Mouse (Mus musculus): ENCODE measurements around the gene Lfng.

Lfng gene

GRCm38 (mm10) chr5:140589082-140589774 is 17.9 kb upstream of the Lfng start:
- no peak for DNase-seq (ENCODE audit: low read depth, low spot score)

GRCm38 (mm10) chr5:140594846-140595245 is 12.3 kb upstream of the Lfng start:
- DNase-seq (ENCODE audit: low read depth, low spot score), result no peak

DNA sequence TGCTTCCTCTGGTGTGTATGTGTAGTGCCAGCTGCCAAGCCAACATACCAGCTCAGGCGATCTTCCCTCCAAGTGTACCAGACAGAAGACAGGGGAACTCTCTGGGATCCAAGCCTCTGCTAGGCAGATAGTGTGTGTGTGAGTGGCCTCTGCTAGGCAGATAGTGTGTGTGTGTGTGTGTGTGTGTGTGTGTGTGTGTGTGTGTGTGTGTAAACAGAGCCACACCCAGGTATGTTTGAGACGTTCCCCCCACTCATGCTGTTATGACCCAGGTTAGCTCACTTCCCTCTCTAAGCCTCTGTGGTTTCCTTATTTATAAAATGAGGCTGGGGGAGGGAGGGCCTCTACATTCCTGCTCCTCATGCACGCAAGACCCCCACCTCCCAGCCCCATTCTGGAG is 10.7 kb upstream of the Lfng start:
- DNase-seq (ENCODE audit: low read depth, low spot score), result no peak

GRCm38 (mm10) chr5:140596927-140597588 is 10.1 kb upstream of the Lfng start:
- no peak for DNase-seq (ENCODE audit: low read depth, low spot score)

GRCm38 (mm10) chr5:140597787-140598186 is 9.3 kb upstream of the Lfng start:
- DNase-seq (ENCODE audit: low read depth, low spot score), result no peak

GRCm38 (mm10) chr5:140599939-140600338 is 7.2 kb upstream of the Lfng start:
- no peak for DNase-seq (ENCODE audit: low read depth, low spot score)

DNA sequence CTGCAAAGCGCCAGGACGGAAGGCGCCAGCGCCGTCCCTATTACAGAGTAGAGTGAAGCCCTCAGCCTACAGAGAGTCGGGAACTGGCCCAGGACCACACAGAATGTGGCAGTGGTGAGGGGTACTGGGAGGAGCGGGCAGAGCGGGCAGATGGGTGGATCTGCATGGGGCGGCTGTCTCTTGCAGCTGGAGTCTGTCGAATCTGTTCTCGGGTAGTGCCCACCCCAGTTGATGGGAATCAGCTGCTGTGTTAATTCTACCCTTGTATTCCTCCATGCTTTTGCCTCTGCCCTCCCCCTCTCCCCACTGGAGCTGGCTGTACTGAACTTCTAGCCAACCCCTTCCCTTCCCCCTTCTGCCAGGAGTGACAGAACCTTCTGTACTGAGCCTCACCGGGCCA is 5.4 kb upstream of the Lfng start:
- no peak for DNase-seq (ENCODE audit: low read depth, low spot score)

DNA sequence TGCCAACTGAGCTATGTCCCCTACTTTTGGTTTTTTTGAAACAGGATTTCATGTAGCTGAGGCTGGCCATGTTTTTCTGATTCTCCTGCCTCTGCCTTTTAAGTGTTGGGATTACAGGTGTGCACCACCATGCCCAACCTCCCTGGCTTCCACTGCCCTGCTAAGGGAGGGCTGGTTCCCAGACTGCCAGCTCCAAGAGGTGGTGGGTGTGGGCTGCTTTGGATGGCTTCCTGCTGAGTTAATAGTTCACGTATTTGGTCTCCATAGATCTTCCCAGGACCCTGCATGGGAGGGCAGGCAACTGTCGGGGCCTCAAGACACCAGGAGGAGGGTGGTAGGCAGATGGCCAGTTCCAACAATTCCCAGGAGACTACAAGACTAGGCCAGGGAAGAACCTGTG is 4.6 kb upstream of the Lfng start:
- DNase-seq (ENCODE audit: low read depth, low spot score), result no peak

DNA sequence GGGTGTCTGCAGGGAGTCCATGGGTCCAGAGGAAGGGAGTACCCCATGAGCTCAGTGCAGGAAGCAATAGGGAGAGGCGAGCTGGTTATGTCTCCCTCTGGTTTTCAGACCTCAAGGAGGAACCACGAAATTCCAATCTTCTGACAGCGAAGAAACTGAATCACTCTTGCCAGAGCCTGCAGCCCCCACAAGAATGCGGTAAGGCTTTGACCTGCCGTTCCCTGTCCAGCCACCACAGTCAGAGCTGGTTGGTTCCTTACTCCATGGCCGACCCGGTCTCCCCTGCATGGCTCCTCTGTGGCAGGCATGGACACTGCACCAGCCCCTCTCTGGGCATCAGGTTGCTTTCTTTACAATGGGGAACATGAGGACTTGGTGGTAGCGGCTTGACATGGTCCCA is 2.7 kb upstream of the Lfng start:
- DNase-seq (ENCODE audit: low read depth, low spot score), result no peak

DNA sequence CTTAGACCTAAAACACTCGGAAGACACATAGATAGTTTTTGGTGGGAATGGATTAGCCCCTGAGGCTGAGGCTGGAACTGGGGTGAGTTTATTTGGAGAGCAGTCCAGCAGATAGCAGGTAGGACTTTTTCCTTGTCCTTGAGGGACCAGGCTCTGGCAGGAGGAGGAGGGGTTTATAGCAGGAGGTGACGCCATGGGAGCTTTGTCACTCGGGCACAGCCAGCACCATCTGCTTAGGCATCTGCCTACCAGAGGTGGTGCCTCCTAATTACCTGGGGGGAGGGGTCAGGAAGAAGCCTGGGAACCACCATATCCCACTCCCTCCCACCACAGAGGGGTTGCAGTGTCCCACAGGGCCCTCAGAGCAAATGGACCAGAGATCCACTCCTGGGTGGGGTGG is 1.9 kb upstream of the Lfng start:
- no peak for DNase-seq (ENCODE audit: low read depth, low spot score)

DNA sequence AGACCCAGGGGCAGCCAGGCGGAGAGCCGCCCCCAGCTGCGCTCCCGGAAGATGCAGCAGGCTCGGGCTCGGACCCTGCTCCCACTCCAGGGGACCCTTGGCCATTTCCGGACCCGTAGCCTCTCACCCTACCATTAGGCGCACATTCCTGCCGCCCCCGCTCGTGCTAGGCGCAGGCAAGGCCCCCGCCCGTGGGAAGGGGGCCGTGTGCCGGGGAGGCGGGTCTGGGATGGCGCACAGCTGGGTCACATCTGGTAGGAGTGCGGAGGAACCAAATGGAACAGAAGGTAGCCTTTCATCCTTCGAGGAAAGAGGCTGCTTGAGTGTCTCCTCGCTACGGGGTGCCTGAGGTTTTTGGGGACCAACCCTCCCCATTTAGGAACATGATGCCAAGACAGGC is 734 bp upstream of the Lfng start:
- DNase-seq (ENCODE audit: low read depth, low spot score), result no peak

GRCm38 (mm10) chr5:140607836-140608633 is 915 bp downstream of the Lfng start:
- DNase-seq (ENCODE audit: low read depth, low spot score), result no peak

DNA sequence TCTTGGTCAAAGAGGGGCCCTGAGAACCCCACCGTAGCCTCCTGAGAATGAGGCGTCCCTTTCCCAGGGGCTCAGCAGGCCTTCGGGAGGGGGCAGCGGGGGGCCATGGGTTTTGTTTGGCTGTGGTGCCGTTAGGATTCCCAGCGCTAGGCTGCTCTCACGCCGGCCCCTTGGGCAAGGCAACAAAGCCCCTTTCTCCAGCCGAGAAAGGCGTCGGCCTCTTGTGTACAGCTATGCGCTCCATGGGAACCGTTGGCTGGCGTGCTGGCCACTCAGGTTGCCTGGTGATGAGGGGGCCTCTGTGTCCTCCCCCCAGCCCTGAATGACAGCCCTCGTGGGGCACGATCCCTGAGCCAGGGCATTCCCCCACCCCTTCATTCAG is 1.5 kb downstream of the Lfng start:
- DNase-seq (ENCODE audit: low read depth, low spot score), result no peak

- DNase-seq (ENCODE audit: low read depth, low spot score), result no peak
Observed at GRCm38 (mm10) chr5:140609511-140610272, 2.6 kb downstream of the Lfng start.

DNA sequence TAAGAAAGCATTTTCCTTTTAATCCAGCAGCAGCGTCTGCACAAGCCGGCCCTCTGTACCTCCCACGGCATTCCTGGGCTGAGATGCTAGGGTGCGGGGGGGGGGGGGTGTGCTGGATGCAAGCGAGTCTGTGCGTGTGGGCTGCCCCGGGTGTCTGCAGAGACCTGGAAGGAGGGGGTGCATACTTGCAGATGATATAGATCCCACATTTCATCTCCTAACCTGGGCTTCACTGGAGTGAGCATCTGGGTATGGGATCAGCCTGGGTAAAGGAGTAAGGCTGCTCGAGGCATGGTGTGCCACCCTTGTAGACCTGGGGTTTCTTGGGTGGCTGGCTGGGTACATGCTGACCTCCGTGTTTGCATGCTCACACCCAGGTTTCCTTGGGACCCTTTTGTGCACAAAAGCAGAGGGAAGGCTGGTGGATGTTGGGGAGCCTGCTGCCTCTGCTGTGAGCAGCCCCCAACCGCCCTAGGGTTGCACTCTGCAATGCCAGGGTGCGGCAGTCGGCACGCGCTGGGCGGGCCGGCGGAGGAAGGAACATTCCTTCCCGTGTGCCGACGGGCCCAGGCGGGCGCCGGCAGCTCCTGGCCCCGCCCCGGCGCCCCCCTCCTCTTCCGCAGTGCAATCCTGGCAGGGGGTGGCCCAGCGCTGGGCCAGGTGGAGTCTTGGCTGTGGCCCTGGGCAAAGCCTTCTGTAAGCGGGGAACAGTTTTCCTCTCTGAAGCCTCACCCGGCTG is 3.3 kb downstream of the Lfng start:
- DNase-seq (ENCODE audit: low read depth, low spot score), result no peak

- peak; percentile 61 for DNase-seq (ENCODE audit: low read depth, low spot score)
Observed at GRCm38 (mm10) chr5:140611021-140611583, 4.0 kb downstream of the Lfng start.

- DNase-seq (ENCODE audit: low read depth, low spot score), result no peak
Observed at GRCm38 (mm10) chr5:140611611-140612185, 4.6 kb downstream of the Lfng start.

GRCm38 (mm10) chr5:140612191-140612590 is 5.1 kb downstream of the Lfng start:
- DNase-seq (ENCODE audit: low read depth, low spot score), result no peak

DNA sequence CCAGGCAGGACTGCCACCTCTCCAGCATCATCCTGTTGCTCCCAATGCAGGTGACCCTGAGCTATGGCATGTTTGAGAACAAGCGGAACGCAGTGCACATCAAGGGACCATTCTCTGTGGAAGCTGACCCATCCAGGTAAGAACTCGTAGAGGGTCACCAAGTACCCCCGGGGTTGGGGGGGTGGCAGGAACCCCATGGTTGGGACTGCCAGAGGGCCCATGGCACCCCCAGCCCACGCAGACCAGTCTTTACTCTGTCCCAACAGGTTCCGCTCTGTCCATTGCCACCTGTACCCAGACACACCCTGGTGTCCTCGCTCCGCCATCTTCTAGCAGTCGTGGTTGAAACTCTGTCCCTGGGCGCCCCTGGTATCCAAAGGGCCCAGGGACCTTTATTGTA is 7.0 kb downstream of the Lfng start:
- no peak for DNase-seq (ENCODE audit: low read depth, low spot score)

- DNase-seq (ENCODE audit: low read depth, low spot score), result no peak
Observed at GRCm38 (mm10) chr5:140614837-140615236, 7.7 kb downstream of the Lfng start.

Data from retina, postnatal 7 days (tissue).